Mouse (Mus musculus) embryonic facial prominence, embryonic 13.5 days (tissue): ENCODE data around the gene Tet3. TPM values are rescaled to one million over a fixed set of nuclear protein-coding genes. Genes with fewer than 3 reads are reported as not detected.

Source experiments
- ATAC-seq: fragments of 200-750 bp; cut with Nextera tagmentation; 2 replicates; pipeline ENCODE4 v1.8.0; 2017; ENCODE audit warnings: low read depth; ENCODE audit not compliant: insufficient number of reproducible peaks, insufficient read depth, low FRiP score, low TSS enrichment
- H3K27ac ChIP-seq: fragments of 300-500 bp; sonication (generic); 2 replicates; pipeline ENCODE4 v1.5.1; 2015; ENCODE audit warnings: moderate library complexity, mild to moderate bottlenecking, inconsistent platforms
- H3K27me3 ChIP-seq: fragments of 300-500 bp; sonication (generic); 2 replicates; pipeline ENCODE4 v1.6.1; 2015; ENCODE audit warnings: mild to moderate bottlenecking, inconsistent platforms
- H3K36me3 ChIP-seq: fragments of 300-500 bp; sonication (generic); 2 replicates; pipeline ENCODE4 v1.6.1; 2015; ENCODE audit warnings: mild to moderate bottlenecking, inconsistent platforms
- H3K4me1 ChIP-seq: fragments of 300-500 bp; sonication (generic); 2 replicates; pipeline ENCODE4 v1.6.1; 2015; ENCODE audit warnings: inconsistent platforms
- H3K4me2 ChIP-seq: fragments of 300-500 bp; sonication (generic); 2 replicates; pipeline ENCODE4 v1.6.1; 2015; ENCODE audit warnings: moderate library complexity, mild to moderate bottlenecking, inconsistent platforms
- H3K4me3 ChIP-seq: fragments of 300-500 bp; sonication (generic); 2 replicates; pipeline ENCODE4 v1.5.1; 2015; ENCODE audit warnings: mild to moderate bottlenecking, inconsistent platforms
- H3K9ac ChIP-seq: fragments of 300-500 bp; sonication (generic); 2 replicates; pipeline ENCODE4 v1.6.1; 2015; ENCODE audit warnings: mild to moderate bottlenecking, inconsistent platforms
- H3K9me3 ChIP-seq: fragments of 300-500 bp; sonication (generic); 2 replicates; pipeline ENCODE4 v1.6.1; 2016; ENCODE audit warnings: inconsistent platforms
- WGBS: fragments of 180-500 bp; shearing (Covaris S2); methylation state at CpG from one replicate; pipeline ENCODE4 v1.1.7; 2015; ENCODE audit warnings: mixed read lengths; 5-methylcytosine and 5-hydroxymethylcytosine counted together
- polyA plus RNA-seq: library from polyadenylated mRNA; unstranded; fragments of >200 nt; fragmentation: Nextera tagmentation; extraction: Ambion mirVana; gene quantifications from 2 replicates; pipeline ENCODE4 v1.2.1, GENCODE M21; 2015

Gene Tet3
- polyA plus RNA-seq, 1 experiment from 2014 or later, result 59.6 TPM

- peaks cover 58% of the 10 kb centered on the region for H3K36me3 ChIP-seq
- WGBS, result 75% methylated on average over 3 of the region's 3 CpGs
- H3K9me3 ChIP-seq, result no peaks in the 10 kb centered on the region
- H3K4me3 ChIP-seq, result no peak overlapping the region
- H3K4me2 ChIP-seq, result no peak overlapping the region
- no peak for ATAC-seq
- H3K4me1 ChIP-seq, result no peaks in the 10 kb centered on the region
- H3K9ac ChIP-seq, result no peak overlapping the region
- no peak overlapping the region for H3K27ac ChIP-seq
- H3K27me3 ChIP-seq, result no peaks in the 10 kb centered on the region
Measured at GRCm38 (mm10) chr6:83341387-83341786, 117.5 kb downstream of the Tet3 start.

GRCm38 (mm10) chr6:83327591-83328190 is 131.2 kb downstream of the Tet3 start:
- H3K27me3 ChIP-seq, result no peaks in the 10 kb centered on the region
- H3K36me3 ChIP-seq, result peaks cover 34% of the 10 kb centered on the region
- ATAC-seq, result no peak
- H3K4me2 ChIP-seq, result no peak overlapping the region
- no peak overlapping the region for H3K27ac ChIP-seq
- H3K4me3 ChIP-seq, result no peak overlapping the region
- H3K9ac ChIP-seq, result no peak overlapping the region
- WGBS, result 88% methylated on average over 3 of the region's 3 CpGs
- peaks cover 13% of the 10 kb centered on the region for H3K4me1 ChIP-seq
- no peaks in the 10 kb centered on the region for H3K9me3 ChIP-seq

GRCm38 (mm10) chr6:83326761-83327160 is 132.1 kb downstream of the Tet3 start:
- Histone ChIP-seq H3K4me2 (peak overlapping the region; percentile 74), H3K36me3 (peaks cover 26% of the 10 kb centered on the region), H3K27me3 (no peaks in the 10 kb centered on the region), H3K9me3 (no peaks in the 10 kb centered on the region), H3K4me3 (peak overlapping the region; percentile 68), H3K9ac (peak overlapping the region; percentile 87), H3K4me1 (peaks cover 13% of the 10 kb centered on the region), H3K27ac (no peak overlapping the region)
- ATAC-seq, result no peak
- 56% methylated on average over 6 of the region's 6 CpGs for WGBS

- WGBS, result 8% methylated on average over 6 of the region's 6 CpGs
- H3K9ac ChIP-seq, result peak overlapping the region; percentile 87
- H3K27ac ChIP-seq, result peak overlapping the region; percentile 95
- H3K4me1 ChIP-seq, result peaks cover 13% of the 10 kb centered on the region
- peaks cover 22% of the 10 kb centered on the region for H3K36me3 ChIP-seq
- no peaks in the 10 kb centered on the region for H3K27me3 ChIP-seq
- peak overlapping the region; percentile 68 for H3K4me3 ChIP-seq
- peak overlapping the region; percentile 74 for H3K4me2 ChIP-seq
- no peaks in the 10 kb centered on the region for H3K9me3 ChIP-seq
- no peak for ATAC-seq
Measured at GRCm38 (mm10) chr6:83326394-83326736, 132.5 kb downstream of the Tet3 start.

GRCm38 (mm10) chr6:83325525-83326393 is 133.1 kb downstream of the Tet3 start, which contains the start of the genes Mthfd2 and Mob1a:
Mthfd2 (minus strand) TSS chr6:83325908.
Mob1a (plus strand) TSS chr6:83326016.
- WGBS, result 1% methylated on average over 63 of the region's 65 CpGs
- Histone ChIP-seq H3K4me1 (peaks cover 13% of the 10 kb centered on the region), H3K4me3 (peak within 1 kb of the TSS; percentile 68), H3K36me3 (peaks cover 16% of the 10 kb centered on the region), H3K27ac (peak within 1 kb of the TSS; percentile 95), H3K9ac (peak within 1 kb of the TSS; percentile 87), H3K27me3 (no peaks in the 10 kb centered on the region), H3K4me2 (peak within 1 kb of the TSS; percentile 74), H3K9me3 (no peaks in the 10 kb centered on the region)
- peak; percentile 96 for ATAC-seq

GRCm38 (mm10) chr6:83323652-83324419 is 135.0 kb downstream of the Tet3 start:
- Histone ChIP-seq H3K9ac (0 out of 2 replicates have a peak overlapping the region, but pooled peaks have one; percentile 11), H3K4me3 (no peak overlapping the region), H3K27me3 (no peaks in the 10 kb centered on the region), H3K27ac (no peak overlapping the region), H3K4me1 (peaks cover 13% of the 10 kb centered on the region), H3K36me3 (peaks cover 2% of the 10 kb centered on the region; the same call in 1 of the 2 replicates), H3K9me3 (no peaks in the 10 kb centered on the region), H3K4me2 (no peak overlapping the region)
- ATAC-seq, result no peak
- WGBS, result 64% methylated on average over 8 of the region's 8 CpGs

GRCm38 (mm10) chr6:83322794-83323193 is 136.1 kb downstream of the Tet3 start:
- ATAC-seq, result no peak
- no peaks in the 10 kb centered on the region for H3K36me3 ChIP-seq
- no peak overlapping the region for H3K9ac ChIP-seq
- H3K9me3 ChIP-seq, result no peaks in the 10 kb centered on the region
- H3K4me3 ChIP-seq, result no peak overlapping the region
- H3K27ac ChIP-seq, result no peak overlapping the region
- H3K4me2 ChIP-seq, result no peak overlapping the region
- 58% methylated on average over 2 of the region's 2 CpGs for WGBS
- H3K4me1 ChIP-seq, result peaks cover 12% of the 10 kb centered on the region
- H3K27me3 ChIP-seq, result no peaks in the 10 kb centered on the region

- Histone ChIP-seq H3K4me1 (peaks cover 7% of the 10 kb centered on the region), H3K4me3 (no peak overlapping the region), H3K27me3 (no peaks in the 10 kb centered on the region), H3K27ac (no peak overlapping the region), H3K4me2 (no peak overlapping the region), H3K36me3 (no peaks in the 10 kb centered on the region), H3K9me3 (no peaks in the 10 kb centered on the region), H3K9ac (no peak overlapping the region)
- ATAC-seq, result no peak
- 44% methylated on average over 1 of the region's 1 CpGs for WGBS
Measured at GRCm38 (mm10) chr6:83321927-83322326, 137.0 kb downstream of the Tet3 start.

GRCm38 (mm10) chr6:83317108-83317741 is 141.7 kb downstream of the Tet3 start:
- ATAC-seq, result peak; percentile 98
- H3K27ac ChIP-seq, result peak overlapping the region; percentile 51; the same call in 1 of the 2 replicates
- no peaks in the 10 kb centered on the region for H3K9me3 ChIP-seq
- under 1% methylated on average over 52 of the region's 52 CpGs for WGBS
- H3K36me3 ChIP-seq, result peaks cover 8% of the 10 kb centered on the region
- H3K4me2 ChIP-seq, result peak overlapping the region; percentile 76
- H3K27me3 ChIP-seq, result no peaks in the 10 kb centered on the region
- H3K4me3 ChIP-seq, result peak overlapping the region; percentile 89
- H3K9ac ChIP-seq, result peak overlapping the region; percentile 83
- peaks cover 18% of the 10 kb centered on the region for H3K4me1 ChIP-seq

- H3K9ac ChIP-seq, result 0 out of 2 replicates have a peak overlapping the region, but pooled peaks have one; percentile 58
- peaks cover 18% of the 10 kb centered on the region for H3K4me1 ChIP-seq
- 3% methylated on average over 10 of the region's 10 CpGs for WGBS
- H3K27ac ChIP-seq, result peak overlapping the region; percentile 11; the same call in 1 of the 2 replicates
- peak overlapping the region; percentile 89 for H3K4me3 ChIP-seq
- no peak for ATAC-seq
- no peaks in the 10 kb centered on the region for H3K27me3 ChIP-seq
- H3K9me3 ChIP-seq, result no peaks in the 10 kb centered on the region
- H3K4me2 ChIP-seq, result peak overlapping the region; percentile 76
- peaks cover 20% of the 10 kb centered on the region for H3K36me3 ChIP-seq
Measured at GRCm38 (mm10) chr6:83316022-83316421, 142.9 kb downstream of the Tet3 start.

- no peaks in the 10 kb centered on the region for H3K9me3 ChIP-seq
- H3K4me2 ChIP-seq, result peak overlapping the region; percentile 76
- peaks cover 18% of the 10 kb centered on the region for H3K4me1 ChIP-seq
- peaks cover 27% of the 10 kb centered on the region for H3K36me3 ChIP-seq
- no peaks in the 10 kb centered on the region for H3K27me3 ChIP-seq
- no peak overlapping the region for H3K27ac ChIP-seq
- ATAC-seq, result no peak
- no peak overlapping the region for H3K9ac ChIP-seq
- no peak overlapping the region for H3K4me3 ChIP-seq
Measured at GRCm38 (mm10) chr6:83315293-83315692, 143.6 kb downstream of the Tet3 start.
